Comparison of ENCODE assay signal across 10 mouse cellular contexts in the genomic region with DNA sequence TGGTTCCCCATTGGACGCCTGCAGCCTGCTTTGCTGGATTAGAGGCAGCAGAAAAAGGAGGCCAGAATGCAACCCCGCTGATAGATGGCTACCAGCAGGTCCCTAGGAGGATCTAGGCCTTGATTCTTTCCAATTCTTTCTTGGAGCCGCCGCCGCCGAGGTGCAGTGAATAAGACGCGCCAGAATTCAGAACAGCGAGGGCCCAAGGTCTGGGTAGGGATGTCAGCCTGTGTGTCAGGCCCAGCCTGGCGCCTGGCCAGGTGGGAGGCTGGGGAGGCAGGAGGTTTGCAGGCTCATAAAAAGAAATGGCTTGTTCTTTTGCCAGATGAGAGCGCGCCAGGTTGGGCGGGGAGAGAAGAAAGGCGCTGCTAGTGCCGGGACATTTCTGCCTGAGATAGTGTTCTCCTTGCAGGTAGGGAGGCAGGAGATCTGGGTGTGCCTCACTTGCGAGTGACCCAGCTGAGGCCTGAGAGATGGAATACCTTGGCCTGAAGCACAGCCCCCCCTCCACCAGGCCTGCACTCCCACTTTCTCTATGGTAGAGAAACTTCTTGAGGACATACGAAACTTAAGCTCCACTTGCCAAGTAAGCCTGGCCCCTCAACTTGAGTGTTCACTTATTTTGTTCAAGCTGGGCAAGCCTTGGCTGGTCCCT.
A peak's percentile ranks its signal among the peaks of the same experiment; 100 is the strongest.
DNase-seq lines count a peak whose midpoint lies in the region; ATAC-seq and TF ChIP-seq lines count a peak whose summit lies in the region.
"Had no signal": no experiment of that assay in that cellular context is flagged by ENCODE, and none has a peak within 500 bp of the region (broad histone marks: within the 10 kb centered on the region; RNA-seq: fewer than 3 reads in every experiment).

No protein-coding gene starts in this region.

- no peaks in the 10 kb centered on the region for H3K27me3 ChIP-seq in small intestine, adult 2 months (ENCODE audit: control insufficient read depth, insufficient read depth, low read length)
- H3K27me3 ChIP-seq: neural tube, embryonic 12.5 days had no signal

- TF ChIP-seq CTCF in lung, adult 2 months (IDR thresholded peaks at IDR 0.05; ENCODE audit: insufficient read depth, low read length), result no peak
- no peak for TF ChIP-seq CTCF in small intestine, adult 2 months (IDR thresholded peaks at IDR 0.05; ENCODE audit: extremely low read depth, insufficient read length, insufficient replicate concordance, low read depth, low read length)

- DNase-seq in frontal cortex, postnatal 14 days (ENCODE audit: low spot score in 2 of 2), result peak; percentile 7 to 10
- peak; percentile 78 for DNase-seq in cerebellum, adult 11-12 months
- DNase-seq in gastrocnemius, postnatal 36 days, result peak; percentile 61 to 69
- DNase-seq in kidney, adult 11 months, result peak; percentile 84
- peak; percentile 40 for DNase-seq in lung, adult 2 months
- DNase-seq in spleen, postnatal 10 days (ENCODE audit: low spot score in 2 of 2), result no peak

- no peaks in the 10 kb centered on the region for H3K36me3 ChIP-seq in small intestine, adult 2 months (ENCODE audit: control insufficient read depth, insufficient read depth, low read length)
- H3K36me3 ChIP-seq: embryonic facial prominence, embryonic 15.5 days; neural tube, embryonic 12.5 days had no signal

- H3K4me1 ChIP-seq in lung, adult 2 months (ENCODE audit: control insufficient read depth, insufficient read depth, low read length), result no peaks in the 10 kb centered on the region; the same call in 1 of the 2 replicates
- H3K4me1 ChIP-seq in small intestine, adult 2 months (ENCODE audit: control insufficient read depth, insufficient read depth, insufficient read length, low read length), result peaks cover 5% of the 10 kb centered on the region; the same call in 1 of the 2 replicates

- ATAC-seq in frontal cortex, adult (ENCODE audit: low TSS enrichment), result no peak

- H3K4me3 ChIP-seq in lung, adult 2 months (replicated peaks; ENCODE audit: extremely low read depth, low read depth, low read length), result no peak overlapping the region
- H3K4me3 ChIP-seq in small intestine, adult 2 months (ENCODE audit: low read depth, low read length), result no peak overlapping the region
- H3K4me3 ChIP-seq: embryonic facial prominence, embryonic 15.5 days; neural tube, embryonic 12.5 days had no signal

- WGBS in lung, adult 2 months, result 49% methylated on average over 17 of the region's 17 CpGs
- 29% methylated on average over 17 of the region's 17 CpGs for WGBS in small intestine, adult 2 months

- peak overlapping the region; percentile 35; the same call in 1 of the 2 replicates for H3K27ac ChIP-seq in small intestine, adult 2 months (ENCODE audit: insufficient read depth, low read depth, low read length)
- H3K27ac ChIP-seq: embryonic facial prominence, embryonic 15.5 days; neural tube, embryonic 12.5 days had no signal

- TF ChIP-seq POLR2A in lung, adult 2 months (IDR thresholded peaks at IDR 0.05; ENCODE audit: borderline replicate concordance, extremely low read depth, low read depth, low read length), result no peak
- no peak for TF ChIP-seq POLR2A in small intestine, adult 2 months (IDR thresholded peaks at IDR 0.05; ENCODE audit: low read depth, low read length)

- intact Hi-C loops in gastrocnemius, postnatal 36 days (cut with DNase I), result no loop called here

Comparison
In these comparisons a context has a peak if more than half of its experiments do, and no peak if none do; other contexts are left out.
1. DNase-seq: peak in frontal cortex, postnatal 14 days (2 of 2), cerebellum, adult 11-12 months (single experiment), gastrocnemius, postnatal 36 days (2 of 2), kidney, adult 11 months (single experiment) and lung, adult 2 months (single experiment); none in spleen, postnatal 10 days (0 of 2).